ENCODE assay signal across 27 mouse cellular contexts in the genomic region with DNA sequence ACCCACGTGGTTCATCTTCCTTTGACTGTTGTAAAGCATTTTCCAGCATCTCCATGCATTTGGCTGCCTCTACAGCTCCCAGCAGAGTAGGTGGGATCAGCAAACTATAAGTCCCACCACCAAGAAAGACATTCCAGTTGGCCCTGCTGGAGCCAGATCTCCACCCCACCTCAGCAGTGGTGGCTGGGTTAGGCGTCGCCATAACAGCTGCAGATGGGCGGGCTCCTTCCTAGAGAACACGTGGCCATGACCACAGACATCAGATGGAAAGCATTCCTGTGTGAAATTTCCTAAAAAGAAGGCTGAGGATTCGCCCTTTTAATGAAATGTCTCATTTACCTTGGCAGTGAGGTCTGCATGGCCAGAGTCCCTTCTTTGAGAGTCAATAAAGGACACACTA.
DNase-seq lines count a peak whose midpoint lies in the region; ATAC-seq and TF ChIP-seq lines count a peak whose summit lies in the region.
"Had no signal": no experiment of that assay in that cellular context is flagged by ENCODE, and none has a peak within 500 bp of the region (broad histone marks: within the 10 kb centered on the region; RNA-seq: fewer than 3 reads in every experiment).

No protein-coding gene starts in this region.

- no peak overlapping the region for H3K9ac ChIP-seq in liver, embryonic 11.5 days (ENCODE audit: low read depth, low read length)
- H3K9ac ChIP-seq in liver, embryonic 14.5 days (replicated peaks) = no peak overlapping the region
- H3K9ac ChIP-seq: embryonic facial prominence, embryonic 12.5 days; embryonic facial prominence, embryonic 15.5 days; forebrain, embryonic 12.5 days; heart, embryonic 12.5 days; heart, embryonic 15.5 days; hindbrain, embryonic 14.5 days had no signal

- H3ac ChIP-seq in C2C12 (ENCODE audit: control insufficient read depth, insufficient read length, low read depth) (no peak overlapping the region), myocyte (ENCODE audit: control insufficient read depth, insufficient read length) (no peak overlapping the region)

- H3K9me3 ChIP-seq in liver, embryonic 11.5 days (ENCODE audit: control insufficient read depth, low read length) = no peaks in the 10 kb centered on the region
- no peaks in the 10 kb centered on the region for H3K9me3 ChIP-seq in liver, embryonic 14.5 days (ENCODE audit: control insufficient read depth, low read length)
- H3K9me3 ChIP-seq: embryonic facial prominence, embryonic 12.5 days; embryonic facial prominence, embryonic 15.5 days; forebrain, embryonic 12.5 days; heart, embryonic 12.5 days; heart, embryonic 15.5 days had no signal

- peak; percentile 67 for DNase-seq in liver
- no peak for DNase-seq in liver, embryonic 11.5 days (ENCODE audit: low spot score)
- DNase-seq in liver, embryonic 14.5 days (ENCODE audit: low read depth in 3 of 3, low spot score in 3 of 3) = no peak
- DNase-seq in adrenal gland, postnatal 10 days = no peak
- DNase-seq in layer of hippocampus, adult 9-10 months (ENCODE audit: low spot score) = no peak
- DNase-seq: adrenal gland, adult 8-10 months; adrenal gland, postnatal 36 days; cerebellum, adult 18-20 months; cerebellum, adult 9-10 months; cerebellum, postnatal 14 days; gastrocnemius, postnatal 10 days; gastrocnemius, postnatal 36 days; heart, adult 18-20 months; heart, postnatal 10 days; heart, postnatal 4 days had no signal

- no peaks in the 10 kb centered on the region for H3K79me3 ChIP-seq in C2C12 (ENCODE audit: low read depth)

- H3K4me1 ChIP-seq in liver, embryonic 11.5 days (replicated peaks; ENCODE audit: control insufficient read depth, insufficient read depth, low read length) = no peaks in the 10 kb centered on the region
- H3K4me1 ChIP-seq in liver, embryonic 14.5 days (replicated peaks; ENCODE audit: control insufficient read depth in 2 of 2, insufficient read depth in 2 of 2, low read length in 1 of 2) = peaks cover 26 to 33% of the 10 kb centered on the region in 2 experiments
- H3K4me1 ChIP-seq: embryonic facial prominence, embryonic 12.5 days; embryonic facial prominence, embryonic 15.5 days; forebrain, embryonic 12.5 days; heart, embryonic 12.5 days; heart, embryonic 15.5 days had no signal

- H3K36me3 ChIP-seq in liver, embryonic 11.5 days (ENCODE audit: control insufficient read depth, insufficient read depth, low read length) = no peaks in the 10 kb centered on the region
- no peaks in the 10 kb centered on the region for H3K36me3 ChIP-seq in C2C12 (ENCODE audit: control insufficient read depth, insufficient read depth)
- no peaks in the 10 kb centered on the region for H3K36me3 ChIP-seq in liver, embryonic 14.5 days (replicated peaks; ENCODE audit: control insufficient read depth, insufficient read depth, low read depth)
- no peaks in the 10 kb centered on the region for H3K36me3 ChIP-seq in myocyte (ENCODE audit: control insufficient read depth, insufficient read depth)
- H3K36me3 ChIP-seq: embryonic facial prominence, embryonic 12.5 days; embryonic facial prominence, embryonic 15.5 days; forebrain, embryonic 12.5 days; heart, embryonic 12.5 days; heart, embryonic 15.5 days had no signal

- TF ChIP-seq CTCF in C2C12 (IDR thresholded peaks at IDR 0.05; ENCODE audit: control insufficient read depth, insufficient read depth, insufficient read length) = no peak
- no peak for TF ChIP-seq CTCF in liver, embryonic 14.5 days (IDR thresholded peaks at IDR 0.05; ENCODE audit: low read depth)

- no peak overlapping the region for H3K27ac ChIP-seq in liver, embryonic 11.5 days (ENCODE audit: low read depth, low read length)
- no peak overlapping the region for H3K27ac ChIP-seq in liver, embryonic 14.5 days
- H3K27ac ChIP-seq: embryonic facial prominence, embryonic 12.5 days; embryonic facial prominence, embryonic 15.5 days; forebrain, embryonic 12.5 days; heart, embryonic 15.5 days; hindbrain, embryonic 14.5 days; hindbrain, postnatal 0 days had no signal

- no peak for TF ChIP-seq EP300 in liver, embryonic 14.5 days (IDR thresholded peaks at IDR 0.05; ENCODE audit: low read depth)

- no peak overlapping the region for H3K4me2 ChIP-seq in liver, embryonic 11.5 days
- H3K4me2 ChIP-seq in liver, embryonic 14.5 days (ENCODE audit: low read depth) = no peak overlapping the region
- H3K4me2 ChIP-seq in myocyte (ENCODE audit: low read depth) = no peak overlapping the region
- H3K4me2 ChIP-seq: embryonic facial prominence, embryonic 12.5 days; embryonic facial prominence, embryonic 15.5 days; forebrain, embryonic 12.5 days; heart, embryonic 12.5 days; heart, embryonic 15.5 days; hindbrain, embryonic 14.5 days had no signal

- H3K79me2 ChIP-seq in C2C12 (ENCODE audit: control insufficient read depth, insufficient read depth) (no peaks in the 10 kb centered on the region), myocyte (ENCODE audit: control insufficient read depth, insufficient read depth) (no peaks in the 10 kb centered on the region)

- TF ChIP-seq POLR2A in myocyte (IDR thresholded peaks at IDR 0.05; ENCODE audit: insufficient read length, low read depth) = no peak

- H3K27me3 ChIP-seq in liver, embryonic 11.5 days (replicated peaks; ENCODE audit: control insufficient read depth, insufficient read depth, low read length) = no peaks in the 10 kb centered on the region
- no peaks in the 10 kb centered on the region for H3K27me3 ChIP-seq in C2C12 (ENCODE audit: control insufficient read depth, insufficient read depth, insufficient read length)
- no peaks in the 10 kb centered on the region for H3K27me3 ChIP-seq in liver, embryonic 14.5 days (ENCODE audit: control insufficient read depth, insufficient read depth, low read length)
- H3K27me3 ChIP-seq in myocyte (ENCODE audit: control insufficient read depth, insufficient read depth, insufficient read length) = no peaks in the 10 kb centered on the region
- H3K27me3 ChIP-seq: embryonic facial prominence, embryonic 12.5 days; embryonic facial prominence, embryonic 15.5 days; forebrain, embryonic 12.5 days; heart, embryonic 12.5 days; heart, embryonic 15.5 days had no signal

- 75% methylated on average over 6 of the region's 6 CpGs for WGBS in liver, embryonic 11.5 days
- WGBS in liver, embryonic 14.5 days (ENCODE audit: insufficient replicate concordance) = 52% methylated on average over 6 of the region's 6 CpGs

- ATAC-seq in liver, embryonic 11.5 days (replicated peaks; ENCODE audit: low FRiP score) = no peak
- ATAC-seq in liver, embryonic 14.5 days (ENCODE audit: insufficient read depth) = peak; percentile 62; the same call in 1 of the 2 replicates
- ATAC-seq: activated CD4-positive, CD25-positive, alpha-beta regulatory T cell, adult 4 months; forebrain, embryonic 16.5 days; hindbrain, postnatal 0 days; inflammation-experienced regulatory T-cells, adult 6 months had no signal

- H3K4me3 ChIP-seq in liver, embryonic 11.5 days (ENCODE audit: low read depth, low read length) = no peak overlapping the region
- H3K4me3 ChIP-seq in C2C12 (ENCODE audit: insufficient read depth, poor library complexity, severe bottlenecking) (no peak overlapping the region), myocyte (no peak overlapping the region)
- H3K4me3 ChIP-seq in liver, embryonic 14.5 days (ENCODE audit: insufficient read depth in 1 of 2, low read depth in 2 of 2, low read length in 2 of 2) = no peak overlapping the region
- H3K4me3 ChIP-seq: embryonic facial prominence, embryonic 12.5 days; embryonic facial prominence, embryonic 15.5 days; forebrain, embryonic 12.5 days; heart, embryonic 12.5 days; heart, embryonic 15.5 days had no signal

TF ChIP-seq in C2C12, 6 proteins besides CTCF, POLR2A, EP300 and RAD21:
- TF ChIP-seq MYOD1 (IDR thresholded peaks at IDR 0.05; ENCODE audit: control insufficient read depth, insufficient read length, low read depth) = peak; percentile 21
- peak; percentile 14 for TF ChIP-seq MAX (IDR thresholded peaks at IDR 0.05)
- peak; percentile 57 for TF ChIP-seq USF1 (IDR thresholded peaks at IDR 0.05; ENCODE audit: low read depth)
- no peak for TF ChIP-seq CEBPB (IDR thresholded peaks at IDR 0.05; ENCODE audit: low read depth)
- TF ChIP-seq FOSL1 (IDR thresholded peaks at IDR 0.05; ENCODE audit: insufficient read depth, low read length, poor library complexity, severe bottlenecking) = no peak

TF ChIP-seq in myocyte, 11 proteins besides CTCF, POLR2A, EP300 and RAD21:
- TF ChIP-seq TCF12 (IDR thresholded peaks at IDR 0.05; ENCODE audit: insufficient read depth, poor library complexity, severe bottlenecking) (peak; percentile 57), MAX (IDR thresholded peaks at IDR 0.05; ENCODE audit: low read depth) (no peak), TCF3 (IDR thresholded peaks at IDR 0.05; ENCODE audit: insufficient read length, low read depth) (no peak), SRF (IDR thresholded peaks at IDR 0.05; ENCODE audit: control insufficient read depth, insufficient read length, low read depth) (no peak), CEBPB (IDR thresholded peaks at IDR 0.05; ENCODE audit: insufficient read depth, poor library complexity, severe bottlenecking) (no peak), E2F4 (IDR thresholded peaks at IDR 0.05; ENCODE audit: insufficient read depth) (no peak), USF1 (IDR thresholded peaks at IDR 0.05; ENCODE audit: low read depth) (peak; percentile 71), MYOG (IDR thresholded peaks at IDR 0.05; ENCODE audit: control insufficient read depth in 1 of 3, insufficient read depth in 1 of 3, insufficient read length in 2 of 3, low read depth in 2 of 3) (peak in 2 of 3 experiments; percentile 78 to 90), MYOD1 (IDR thresholded peaks at IDR 0.05; ENCODE audit: control insufficient read depth in 1 of 3, insufficient read length in 2 of 3, low read depth in 2 of 3) (peak in 2 of 3 experiments; percentile 66 to 74), POLR2AphosphoS2 (IDR thresholded peaks at IDR 0.05; ENCODE audit: insufficient read length, low read depth) (no peak), REST (IDR thresholded peaks at IDR 0.05; ENCODE audit: insufficient read depth, insufficient read length) (no peak)
TF ChIP-seq in myocyte: peak in this region for 4.
